Mouse (Mus musculus): Measurements from ENCODE around the gene Uso1. TPM values are rescaled to one million over a fixed set of nuclear protein-coding genes. Genes with fewer than 3 reads are reported as not detected.

The Uso1 gene
- 27.8 and 28.1 TPM in 2 replicates for polyA plus RNA-seq (2014; fragmentation: Nextera tagmentation; extraction: Ambion mirVana)

GRCm38 (mm10) chr5:92137239-92138046 is at the start of gene Uso1:
Gene Uso1 (plus strand): TSS chr5:92137938.
- Histone ChIP-seq H3K4me2 (peak within 1 kb of the TSS; percentile 85), H3K36me3 (ENCODE audit: insufficient read depth) (no peaks in the 10 kb centered on the region), H3K9me3 (ENCODE audit: low read depth, low read length) (no peaks in the 10 kb centered on the region), H3K27ac (ENCODE audit: low read depth) (peak within 1 kb of the TSS; percentile 70; the same call in 1 of the 2 replicates), H3K27me3 (ENCODE audit: insufficient read depth, low read length) (no peaks in the 10 kb centered on the region), H3K4me3 (ENCODE audit: low read depth, low read length) (peak within 1 kb of the TSS; percentile 88), H3K4me1 (ENCODE audit: insufficient read depth) (peaks cover 11% of the 10 kb centered on the region), H3K9ac (peak within 1 kb of the TSS; percentile 89)
- peak; percentile 24 for TF ChIP-seq CTCF (IDR thresholded peaks at IDR 0.05; ENCODE audit: low read depth)
- 1% methylated on average over 48 of the region's 59 CpGs for WGBS
- ATAC-seq (ENCODE audit: insufficient read depth) (peak; percentile 97), DNase-seq (peak; percentile 99)

GRCm38 (mm10) chr5:92093263-92094061 is 44.3 kb upstream of the Uso1 start:
- no peak overlapping the region for H3K4me3 ChIP-seq (ENCODE audit: low read depth, low read length)
- H3K4me2 ChIP-seq = no peak overlapping the region
- 64% methylated on average over 15 of the region's 15 CpGs for WGBS
- ATAC-seq (ENCODE audit: insufficient read depth) (no peak), DNase-seq (no peak)
- H3K27ac ChIP-seq (ENCODE audit: low read depth) = no peak overlapping the region
- H3K27me3 ChIP-seq (ENCODE audit: insufficient read depth, low read length) = no peaks in the 10 kb centered on the region
- no peaks in the 10 kb centered on the region for H3K36me3 ChIP-seq (ENCODE audit: insufficient read depth)
- no peaks in the 10 kb centered on the region for H3K4me1 ChIP-seq (ENCODE audit: insufficient read depth)
- TF ChIP-seq CTCF (IDR thresholded peaks at IDR 0.05; ENCODE audit: low read depth) = no peak
- no peak overlapping the region for H3K9ac ChIP-seq
- no peaks in the 10 kb centered on the region for H3K9me3 ChIP-seq (ENCODE audit: low read depth, low read length)

- Histone ChIP-seq H3K36me3 (ENCODE audit: insufficient read depth) (no peaks in the 10 kb centered on the region), H3K9ac (no peak overlapping the region), H3K4me2 (no peak overlapping the region), H3K27me3 (ENCODE audit: insufficient read depth, low read length) (no peaks in the 10 kb centered on the region), H3K27ac (ENCODE audit: low read depth) (no peak overlapping the region), H3K4me1 (ENCODE audit: insufficient read depth) (no peaks in the 10 kb centered on the region), H3K4me3 (ENCODE audit: low read depth, low read length) (no peak overlapping the region), H3K9me3 (ENCODE audit: low read depth, low read length) (no peaks in the 10 kb centered on the region)
- DNase-seq (no peak), ATAC-seq (ENCODE audit: insufficient read depth) (no peak)
- WGBS = 75% methylated on average over 3 of the region's 3 CpGs
- TF ChIP-seq CTCF (IDR thresholded peaks at IDR 0.05; ENCODE audit: low read depth) = no peak
These were observed 43.7 kb upstream of the Uso1 start for GRCm38 (mm10) chr5:92094062-92094415.

GRCm38 (mm10) chr5:92096786-92097185 is 41.0 kb upstream of the Uso1 start:
- Histone ChIP-seq H3K4me2 (no peak overlapping the region), H3K4me1 (ENCODE audit: insufficient read depth) (no peaks in the 10 kb centered on the region), H3K36me3 (ENCODE audit: insufficient read depth) (no peaks in the 10 kb centered on the region), H3K27ac (ENCODE audit: low read depth) (no peak overlapping the region), H3K4me3 (ENCODE audit: low read depth, low read length) (no peak overlapping the region), H3K27me3 (ENCODE audit: insufficient read depth, low read length) (no peaks in the 10 kb centered on the region), H3K9me3 (ENCODE audit: low read depth, low read length) (no peaks in the 10 kb centered on the region), H3K9ac (no peak overlapping the region)
- TF ChIP-seq CTCF (IDR thresholded peaks at IDR 0.05; ENCODE audit: low read depth) = no peak
- no peak for DNase-seq
- ATAC-seq (ENCODE audit: insufficient read depth) = no peak
- WGBS = 83% methylated on average over 6 of the region's 6 CpGs

- H3K4me2 ChIP-seq = no peak overlapping the region
- no peak overlapping the region for H3K9ac ChIP-seq
- H3K4me3 ChIP-seq (ENCODE audit: low read depth, low read length) = no peak overlapping the region
- no peak for TF ChIP-seq CTCF (IDR thresholded peaks at IDR 0.05; ENCODE audit: low read depth)
- H3K27ac ChIP-seq (ENCODE audit: low read depth) = no peak overlapping the region
- H3K36me3 ChIP-seq (ENCODE audit: insufficient read depth) = no peaks in the 10 kb centered on the region
- H3K4me1 ChIP-seq (ENCODE audit: insufficient read depth) = no peaks in the 10 kb centered on the region
- H3K27me3 ChIP-seq (ENCODE audit: insufficient read depth, low read length) = no peaks in the 10 kb centered on the region
- ATAC-seq (ENCODE audit: insufficient read depth) (no peak), DNase-seq (no peak)
- 91% methylated on average over 4 of the region's 4 CpGs for WGBS
- H3K9me3 ChIP-seq (ENCODE audit: low read depth, low read length) = no peaks in the 10 kb centered on the region
These were observed 40.0 kb upstream of the Uso1 start for GRCm38 (mm10) chr5:92097779-92098178.

GRCm38 (mm10) chr5:92098351-92099109 is 39.2 kb upstream of the Uso1 start:
- no peak overlapping the region for H3K4me3 ChIP-seq (ENCODE audit: low read depth, low read length)
- H3K36me3 ChIP-seq (ENCODE audit: insufficient read depth) = no peaks in the 10 kb centered on the region
- no peak for DNase-seq
- no peak overlapping the region for H3K27ac ChIP-seq (ENCODE audit: low read depth)
- no peak for ATAC-seq (ENCODE audit: insufficient read depth)
- no peak overlapping the region for H3K9ac ChIP-seq
- no peaks in the 10 kb centered on the region for H3K4me1 ChIP-seq (ENCODE audit: insufficient read depth)
- H3K9me3 ChIP-seq (ENCODE audit: low read depth, low read length) = no peaks in the 10 kb centered on the region
- no peak overlapping the region for H3K4me2 ChIP-seq
- 65% methylated on average over 13 of the region's 13 CpGs for WGBS
- no peak for TF ChIP-seq CTCF (IDR thresholded peaks at IDR 0.05; ENCODE audit: low read depth)
- H3K27me3 ChIP-seq (ENCODE audit: insufficient read depth, low read length) = no peaks in the 10 kb centered on the region
